Mouse (Mus musculus) lung, embryonic 14.5 days (tissue): ENCODE measurements around the gene P2ry14. TPM values are rescaled to one million over a fixed set of nuclear protein-coding genes. Genes with fewer than 3 reads are reported as not detected.
"Not testable (repeated sequence)": the region's sequence is repeated elsewhere in the genome, so short reads cannot be mapped to it uniquely, and the experiment has no call there.

Experiments
- ATAC-seq: fragments of 200-750 bp; cut with Nextera tagmentation; 2 replicates; pipeline ENCODE4 v1.8.0; 2017; ENCODE audit warnings: mild to moderate bottlenecking, moderate TSS enrichment, moderate library complexity; ENCODE audit not compliant: insufficient read depth
- DNase-seq: peaks from one replicate; pipeline ENCODE4 v3.0.0-alpha.2; 2015
- H3K27ac ChIP-seq: fragments of 300-500 bp; sonication (generic); 2 replicates; pipeline ENCODE4 v1.5.1; 2014; ENCODE audit warnings: low read depth, mild to moderate bottlenecking, moderate library complexity
- H3K27me3 ChIP-seq: fragments of 300-500 bp; sonication (generic); 2 replicates; pipeline ENCODE4 v1.6.1; 2014; ENCODE audit warnings: low read length, control low read depth; ENCODE audit not compliant: insufficient read depth
- H3K36me3 ChIP-seq: fragments of 300-500 bp; sonication (generic); 2 replicates; pipeline ENCODE4 v1.6.1; 2014; ENCODE audit warnings: control low read depth; ENCODE audit not compliant: insufficient read depth
- H3K4me1 ChIP-seq: fragments of 300-500 bp; sonication (generic); 2 replicates; pipeline ENCODE4 v1.6.1; 2014; ENCODE audit warnings: antibody characterized with exemption, control low read depth; ENCODE audit not compliant: insufficient read depth
- H3K4me2 ChIP-seq: fragments of 300-500 bp; sonication (generic); 2 replicates; pipeline ENCODE4 v1.6.1; 2014; ENCODE audit warnings: mild to moderate bottlenecking
- H3K4me3 ChIP-seq: fragments of 300-500 bp; sonication (generic); 2 replicates; pipeline ENCODE4 v1.5.1; 2014; ENCODE audit warnings: low read depth, low read length
- H3K9ac ChIP-seq: fragments of 300-500 bp; sonication (generic); 2 replicates; pipeline ENCODE4 v1.6.1; 2014
- H3K9me3 ChIP-seq: fragments of 300-500 bp; sonication (generic); 2 replicates; pipeline ENCODE4 v1.6.1; 2016; ENCODE audit warnings: low read depth, low read length, control low read depth
- CTCF ChIP-seq: IDR thresholded peaks from 2 replicates; pipeline ENCODE4 v1.5.1; 2016; ENCODE audit warnings: antibody characterized with exemption, low read depth
- WGBS: fragments of 180-500 bp; shearing (Covaris S2); extraction: QIAGEN DNeasy Blood & Tissue Kit; methylation state at CpG from one replicate; pipeline ENCODE4 v1.1.7; 2014; 5-methylcytosine and 5-hydroxymethylcytosine counted together
- polyA plus RNA-seq: library from polyadenylated mRNA; unstranded; fragments of >200 nt; fragmentation: Nextera tagmentation; extraction: Ambion mirVana; gene quantifications from 2 replicates; pipeline ENCODE4 v1.2.1, GENCODE M21; 2014

The P2ry14 gene
- polyA plus RNA-seq, 1 experiment from 2014 or later, result 11.7 TPM

DNA sequence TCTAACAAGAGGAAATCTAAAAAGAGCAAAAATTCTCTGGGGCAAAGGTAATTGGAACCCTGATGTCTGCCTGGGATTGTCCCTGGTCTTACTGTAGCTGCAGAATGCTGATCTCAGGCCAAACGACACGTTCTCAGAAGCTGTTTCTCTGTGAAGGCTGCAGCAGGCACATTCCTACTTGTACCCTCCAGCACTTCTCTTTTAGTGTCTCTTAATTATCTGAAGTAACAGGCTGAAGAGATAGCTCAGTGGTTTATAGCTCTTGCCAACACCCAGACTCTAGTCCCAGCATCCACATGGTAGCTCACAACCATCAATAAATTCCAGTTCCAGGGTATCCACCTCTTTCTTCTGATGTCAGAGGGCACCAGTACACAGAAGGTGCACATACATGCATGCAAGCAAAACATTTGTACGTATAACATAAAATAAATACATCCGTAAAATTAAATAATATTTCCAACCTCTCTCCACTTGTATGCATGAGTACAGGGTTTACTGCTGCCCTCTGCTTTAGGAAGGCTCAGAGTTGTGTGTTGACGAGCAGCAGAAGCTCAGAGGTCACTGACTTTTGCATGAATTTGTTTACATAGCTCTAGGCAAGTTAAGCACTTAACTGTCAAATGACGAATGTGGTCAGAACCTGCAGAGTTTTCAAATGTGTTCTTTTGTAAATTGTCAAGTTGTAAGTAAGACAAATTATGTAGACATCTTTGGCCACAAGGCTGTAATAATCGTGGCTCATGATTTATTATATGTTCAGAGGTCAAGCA, 27.4 kb downstream of the P2ry14 start:
- no peak for TF ChIP-seq CTCF
- no peak overlapping the region for H3K4me2 ChIP-seq
- ATAC-seq, result peak; percentile 35
- H3K9ac ChIP-seq, result no peak overlapping the region
- no peak overlapping the region for H3K4me3 ChIP-seq
- peaks cover 14% of the 10 kb centered on the region for H3K4me1 ChIP-seq
- 19% methylated on average over 7 of the region's 7 CpGs for WGBS
- DNase-seq, result peak; percentile 79
- H3K27ac ChIP-seq, result peak overlapping the region; percentile 38; the same call in 1 of the 2 replicates
- no peaks in the 10 kb centered on the region for H3K36me3 ChIP-seq
- no peaks in the 10 kb centered on the region for H3K9me3 ChIP-seq
- H3K27me3 ChIP-seq, result no peaks in the 10 kb centered on the region

- no peaks in the 10 kb centered on the region for H3K27me3 ChIP-seq
- H3K4me1 ChIP-seq, result peaks cover 15% of the 10 kb centered on the region
- 46% methylated on average over 5 of the region's 5 CpGs for WGBS
- no peak for TF ChIP-seq CTCF
- H3K27ac ChIP-seq, result no peak overlapping the region
- H3K36me3 ChIP-seq, result no peaks in the 10 kb centered on the region
- no peak overlapping the region for H3K4me3 ChIP-seq
- no peak overlapping the region for H3K4me2 ChIP-seq
- ATAC-seq (no peak; the same call in 1 of the 2 replicates), DNase-seq (no peak)
- no peak overlapping the region for H3K9ac ChIP-seq
- no peaks in the 10 kb centered on the region for H3K9me3 ChIP-seq
Observed at GRCm38 (mm10) chr3:59125022-59125421, 28.4 kb downstream of the P2ry14 start.

GRCm38 (mm10) chr3:59121780-59122449, 31.5 kb downstream of the P2ry14 start:
- no peak for TF ChIP-seq CTCF
- Histone ChIP-seq H3K27ac (0 out of 2 replicates have a peak overlapping the region, but pooled peaks have one; percentile 14), H3K4me1 (peaks cover 15% of the 10 kb centered on the region), H3K9me3 (no peaks in the 10 kb centered on the region), H3K4me2 (no peak overlapping the region), H3K9ac (no peak overlapping the region), H3K4me3 (no peak overlapping the region), H3K27me3 (no peaks in the 10 kb centered on the region), H3K36me3 (no peaks in the 10 kb centered on the region)
- no peak for ATAC-seq
- DNase-seq, result no peak
- 55% methylated on average over 7 of the region's 7 CpGs for WGBS

GRCm38 (mm10) chr3:59121067-59121730, 32.2 kb downstream of the P2ry14 start:
- no peaks in the 10 kb centered on the region for H3K9me3 ChIP-seq
- H3K4me1 ChIP-seq, result peaks cover 15% of the 10 kb centered on the region
- peak overlapping the region; percentile 19; the same call in 1 of the 2 replicates for H3K4me2 ChIP-seq
- ATAC-seq, result peak; percentile 77
- TF ChIP-seq CTCF, result no peak
- no peak overlapping the region for H3K9ac ChIP-seq
- H3K4me3 ChIP-seq, result no peak overlapping the region
- H3K27ac ChIP-seq, result peak overlapping the region; percentile 14
- H3K27me3 ChIP-seq, result no peaks in the 10 kb centered on the region
- peak; percentile 45 for DNase-seq
- no peaks in the 10 kb centered on the region for H3K36me3 ChIP-seq
- 26% methylated on average over 7 of the region's 7 CpGs for WGBS

DNA sequence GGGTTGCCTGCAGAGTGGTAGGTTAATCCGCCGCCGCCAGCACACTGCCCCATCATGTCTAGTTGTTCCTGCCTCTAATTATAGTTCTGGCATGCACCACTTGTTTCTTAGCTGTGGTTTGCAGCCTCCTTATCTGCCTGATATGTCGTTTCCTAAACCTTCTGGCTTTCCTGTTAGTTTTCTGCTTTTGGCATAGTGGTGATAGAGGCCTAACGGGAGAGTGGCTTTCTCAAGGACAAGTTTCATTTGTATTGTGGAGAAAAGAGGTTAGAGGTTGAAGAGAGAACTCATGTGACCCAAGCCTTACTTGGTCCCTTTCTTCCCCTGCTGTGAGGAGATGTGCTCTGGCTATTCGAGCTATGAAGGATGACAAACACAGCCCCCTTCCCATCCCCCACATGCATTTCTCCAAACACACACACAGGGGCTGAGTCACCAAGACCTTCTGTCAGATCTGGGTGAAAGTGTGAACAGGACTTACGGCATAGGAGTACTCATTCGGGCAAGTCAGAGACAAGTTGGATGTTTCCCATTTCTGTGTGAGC, 39.4 kb downstream of the P2ry14 start:
- DNase-seq (no peak), ATAC-seq (no peak)
- no peak overlapping the region for H3K4me3 ChIP-seq
- H3K9me3 ChIP-seq, result no peaks in the 10 kb centered on the region
- no peaks in the 10 kb centered on the region for H3K27me3 ChIP-seq
- no peak for TF ChIP-seq CTCF
- no peak overlapping the region for H3K4me2 ChIP-seq
- H3K36me3 ChIP-seq, result no peaks in the 10 kb centered on the region
- no peak overlapping the region for H3K9ac ChIP-seq
- H3K27ac ChIP-seq, result peak overlapping the region; percentile 32; the same call in 1 of the 2 replicates
- no peaks in the 10 kb centered on the region for H3K4me1 ChIP-seq
- 67% methylated on average over 8 of the region's 8 CpGs for WGBS

GRCm38 (mm10) chr3:59113291-59113690, 40.1 kb downstream of the P2ry14 start:
- not testable (repeated sequence) for H3K4me3 ChIP-seq, H3K4me2 ChIP-seq, H3K27me3 ChIP-seq, DNase-seq, H3K36me3 ChIP-seq, H3K9ac ChIP-seq, ATAC-seq, H3K9me3 ChIP-seq, H3K4me1 ChIP-seq, H3K27ac ChIP-seq
- 93% methylated on average over 4 of the region's 4 CpGs for WGBS

DNA sequence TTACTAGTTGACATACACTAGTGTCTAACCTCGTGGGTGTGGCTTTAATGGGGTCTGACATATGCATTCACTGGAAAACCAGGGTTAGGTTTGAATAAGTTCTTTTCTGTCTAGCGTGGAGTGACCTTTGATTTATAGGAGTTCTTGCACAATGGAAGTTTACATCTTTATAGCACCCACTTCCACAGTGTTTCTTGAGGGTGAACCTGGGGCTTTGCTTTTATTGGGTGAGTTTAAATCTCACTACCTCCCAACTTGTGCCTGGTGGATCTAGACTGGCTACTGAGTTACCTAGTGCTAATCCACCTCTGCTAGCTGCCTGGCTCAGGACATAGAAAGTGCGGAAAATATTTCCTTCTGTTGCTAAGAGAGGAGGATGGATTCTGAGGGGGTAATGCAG, 41.5 kb downstream of the P2ry14 start:
- no peak for TF ChIP-seq CTCF
- Histone ChIP-seq H3K9ac (no peak overlapping the region), H3K27ac (no peak overlapping the region), H3K4me3 (no peak overlapping the region), H3K36me3 (no peaks in the 10 kb centered on the region), H3K4me2 (no peak overlapping the region), H3K27me3 (no peaks in the 10 kb centered on the region), H3K9me3 (no peaks in the 10 kb centered on the region), H3K4me1 (no peaks in the 10 kb centered on the region)
- WGBS, result 66% methylated on average over 3 of the region's 3 CpGs
- no peak for ATAC-seq
- DNase-seq, result no peak

DNA sequence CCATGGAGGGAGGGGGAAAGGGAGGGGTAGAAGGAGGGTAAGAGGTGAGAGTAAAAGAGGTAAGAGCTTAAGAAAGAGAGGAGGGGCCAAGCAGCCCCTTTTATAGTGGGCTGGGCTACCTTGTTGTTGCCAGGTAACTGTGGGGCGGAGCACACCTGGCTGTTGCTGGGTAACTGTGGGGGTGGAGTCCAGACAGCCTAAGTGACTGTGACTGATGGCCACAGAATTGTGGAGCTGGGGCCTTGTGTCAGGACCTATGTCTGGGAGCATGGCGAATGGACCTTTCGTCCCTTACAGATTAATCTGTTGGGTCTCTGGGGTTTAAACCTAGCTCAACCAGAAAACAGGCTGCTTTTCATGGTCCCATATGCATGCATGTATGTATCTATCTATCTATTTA, 43.6 kb downstream of the P2ry14 start:
- not testable (repeated sequence) for ATAC-seq, H3K27ac ChIP-seq, H3K4me2 ChIP-seq, H3K4me3 ChIP-seq, DNase-seq, H3K27me3 ChIP-seq, H3K9ac ChIP-seq, H3K4me1 ChIP-seq, H3K9me3 ChIP-seq, H3K36me3 ChIP-seq
- 87% methylated on average over 3 of the region's 3 CpGs for WGBS
